Mouse (Mus musculus) testis, adult 2 months (tissue): Measurements from ENCODE around the gene Nsmce3.

Experiments used
- CTCF ChIP-seq: fragments of 200-500 bp; IDR thresholded peaks from 2 replicates; pipeline ENCODE4 v1.5.1; 2012; ENCODE audit warnings: low read depth, mild to moderate bottlenecking, inconsistent platforms, low read length, moderate library complexity; ENCODE audit not compliant: control insufficient read depth, insufficient read depth, insufficient replicate concordance
- POLR2A ChIP-seq: fragments of 200-500 bp; IDR thresholded peaks from 2 replicates; pipeline ENCODE4 v1.6.1; 2012; ENCODE audit warnings: low read depth, mild to moderate bottlenecking, inconsistent platforms, low read length, moderate library complexity; ENCODE audit not compliant: control insufficient read depth

GRCm38 (mm10) chr7:64819683-64820082 lies 53.1 kb downstream of the Nsmce3 start:
- TF ChIP-seq CTCF = no peak
- TF ChIP-seq POLR2A = no peak
